Mouse (Mus musculus) cerebellum, adult 11-12 months (tissue): ENCODE results near the gene Rab8a.
"Not testable (repeated sequence)": the region's sequence is repeated elsewhere in the genome, so short reads cannot be mapped to it uniquely, and the experiment has no call there.

Experiments used
- DNase-seq: peaks from one replicate; pipeline ENCODE4 v3.0.0; 2022

The Rab8a gene

DNA sequence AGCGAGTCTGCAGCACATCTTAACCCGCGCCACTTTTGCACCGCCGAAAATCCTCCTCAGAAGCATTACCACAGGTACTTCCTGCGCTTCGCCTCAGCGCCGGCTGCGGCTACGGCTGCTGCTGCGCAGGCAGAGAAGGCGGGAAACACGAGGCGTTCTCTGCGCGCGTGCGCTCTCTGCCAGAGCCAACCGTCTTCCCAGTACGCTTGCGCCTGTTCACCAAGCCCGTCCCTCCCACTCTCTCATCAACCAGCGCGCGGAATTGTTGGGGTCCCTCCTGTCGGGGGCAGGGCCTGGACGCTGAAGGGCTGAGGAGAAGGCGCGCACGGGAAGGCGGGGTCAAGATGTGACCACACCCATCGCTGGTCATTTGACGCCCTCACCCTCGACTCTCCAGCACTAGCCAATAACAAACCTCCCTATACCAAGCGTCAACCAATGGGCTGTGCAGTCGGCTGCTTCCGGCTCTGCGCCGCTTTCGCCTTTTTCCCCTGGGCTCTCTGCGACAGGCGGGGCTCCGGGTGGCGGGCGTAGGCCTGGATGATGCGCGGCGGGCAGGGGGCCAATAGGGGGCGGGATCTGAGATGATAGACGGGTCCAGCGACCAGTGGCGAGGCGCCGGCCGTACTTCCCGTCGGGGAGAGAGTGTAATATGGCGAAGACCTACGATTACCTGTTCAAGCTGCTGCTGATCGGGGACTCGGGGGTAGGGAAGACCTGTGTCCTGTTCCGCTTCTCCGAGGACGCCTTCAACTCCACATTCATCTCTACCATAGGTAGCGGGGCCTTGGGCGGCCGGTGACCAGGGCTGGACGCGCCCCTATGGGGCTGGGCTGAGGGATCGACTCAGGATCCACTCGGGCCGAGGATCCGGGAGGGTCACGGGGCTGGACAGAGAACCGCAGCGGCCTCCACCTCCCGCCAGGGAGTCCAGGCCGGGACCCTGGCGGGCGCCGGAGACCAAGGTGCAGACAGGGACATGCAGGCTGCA is at the start of gene Rab8a:
TSS of gene Rab8a (plus strand) at position 494 of the 991 bp plus-strand sequence.
- DNase-seq: peak; percentile 100

DNA sequence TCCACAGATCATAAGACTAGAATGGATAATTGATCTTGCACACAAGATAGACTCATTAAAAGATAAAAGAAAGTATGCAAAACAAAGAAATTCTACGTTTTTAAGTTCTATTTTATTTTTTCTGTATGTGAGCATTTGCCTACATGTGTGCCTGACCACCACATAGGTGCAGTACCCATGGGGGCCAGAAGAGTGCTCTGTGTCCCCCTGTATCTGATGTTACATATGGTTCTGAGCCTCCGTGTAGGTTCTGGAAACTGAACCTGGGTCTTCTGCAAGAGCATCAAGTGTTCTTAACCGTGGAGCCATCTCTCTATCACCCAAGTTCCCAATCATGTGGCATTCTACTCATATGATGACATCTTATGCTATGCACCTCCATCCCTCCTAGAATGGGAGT is 48.5 kb upstream of the Rab8a start:
- DNase-seq: no peak

DNA sequence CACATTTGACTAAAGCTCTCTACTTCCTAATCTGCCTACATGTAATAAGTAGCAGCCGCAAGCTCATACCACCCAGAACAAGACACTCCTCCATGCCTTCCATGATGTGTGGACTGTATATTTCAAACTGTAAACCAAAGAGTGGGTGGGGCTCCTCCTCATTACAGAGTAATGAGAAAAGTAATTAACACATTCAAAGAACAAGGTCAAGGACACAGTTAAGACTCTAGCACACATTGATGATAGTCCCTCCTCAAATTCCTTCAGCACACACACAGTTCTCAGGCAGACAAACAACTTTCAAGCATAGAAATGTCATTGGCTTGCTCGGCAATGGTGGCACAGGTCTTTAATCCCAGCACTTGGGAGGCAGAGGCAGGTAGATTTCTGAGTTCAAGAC is 45.8 kb upstream of the Rab8a start:
- no peak for DNase-seq

DNA sequence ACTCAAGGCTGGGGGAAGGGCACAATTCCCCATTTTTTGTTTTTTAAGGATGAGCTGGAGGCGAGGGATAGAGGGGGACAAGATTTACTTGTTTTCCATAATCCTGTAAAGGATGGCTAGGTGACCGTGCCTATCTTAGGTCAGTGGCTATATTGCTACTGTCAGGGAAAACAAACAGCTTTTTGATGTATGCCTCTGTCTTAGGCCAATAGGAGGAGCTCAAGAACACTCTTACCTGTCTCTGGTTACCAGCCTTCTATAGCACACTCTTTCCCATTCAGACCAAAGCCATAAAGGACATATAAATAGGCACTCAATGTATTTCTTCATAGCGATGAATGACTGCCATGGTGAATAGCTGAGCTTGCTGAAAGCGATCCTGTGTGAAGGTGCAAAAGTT is 42.4 kb upstream of the Rab8a start:
- DNase-seq: no peak

DNA sequence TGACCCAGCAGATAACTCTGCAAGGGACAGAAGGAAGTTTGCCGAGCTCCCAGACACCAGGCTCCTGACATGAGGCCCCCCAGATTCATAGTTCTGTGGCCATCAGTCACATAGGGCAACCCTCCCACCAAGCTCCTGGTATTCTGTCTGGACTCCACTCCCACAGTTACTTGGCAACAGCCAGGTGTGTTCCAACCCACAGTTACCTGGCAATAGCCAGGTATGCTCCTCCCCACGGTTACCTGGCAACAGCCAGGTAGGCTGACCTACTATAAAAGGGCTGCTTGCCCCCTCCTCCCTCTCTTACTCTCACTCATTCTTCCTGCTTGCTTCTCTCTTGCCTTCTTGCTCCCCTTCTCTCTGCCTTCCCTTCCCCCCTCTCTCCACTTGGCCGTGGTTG is 39.5 kb upstream of the Rab8a start:
- DNase-seq: not testable (repeated sequence)

DNA sequence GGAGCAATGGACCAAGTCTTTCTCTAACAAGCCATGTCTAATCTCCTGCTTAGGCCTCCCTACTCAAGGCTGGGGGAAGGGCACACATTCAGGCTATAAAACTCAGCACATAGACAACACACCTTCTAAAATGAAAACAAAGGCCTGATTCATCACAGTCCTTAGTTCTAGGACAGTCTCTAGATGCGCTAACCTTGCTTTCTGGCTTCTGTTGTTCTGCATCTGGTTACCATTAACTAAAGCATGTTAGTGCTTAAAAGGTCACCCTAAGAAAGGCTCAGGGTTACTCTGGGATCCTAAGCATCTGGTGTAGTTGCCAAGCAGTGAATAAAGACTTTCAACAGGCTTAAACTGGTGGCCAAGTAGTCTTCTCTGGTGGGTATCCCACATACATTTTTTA is 39.0 kb upstream of the Rab8a start:
- DNase-seq: no peak

DNA sequence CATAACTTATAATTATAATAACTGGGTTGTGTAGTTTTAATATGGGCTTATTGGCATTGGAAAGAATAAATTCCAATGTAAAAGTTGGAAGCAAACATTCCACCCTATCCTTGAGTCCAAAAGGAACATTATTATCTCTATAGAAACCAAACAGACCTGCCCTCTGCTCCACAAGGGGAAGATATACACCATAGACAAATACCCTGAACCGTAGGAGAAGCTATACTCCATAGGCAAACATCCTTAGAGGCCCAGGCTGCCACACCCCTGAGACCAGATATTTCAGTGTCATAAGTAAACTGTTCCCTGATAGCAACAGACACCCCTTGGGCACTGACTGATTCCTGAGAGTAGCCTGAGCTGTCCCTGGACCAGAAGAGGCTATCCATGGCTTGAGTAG is 33.2 kb upstream of the Rab8a start:
- DNase-seq: no peak

DNA sequence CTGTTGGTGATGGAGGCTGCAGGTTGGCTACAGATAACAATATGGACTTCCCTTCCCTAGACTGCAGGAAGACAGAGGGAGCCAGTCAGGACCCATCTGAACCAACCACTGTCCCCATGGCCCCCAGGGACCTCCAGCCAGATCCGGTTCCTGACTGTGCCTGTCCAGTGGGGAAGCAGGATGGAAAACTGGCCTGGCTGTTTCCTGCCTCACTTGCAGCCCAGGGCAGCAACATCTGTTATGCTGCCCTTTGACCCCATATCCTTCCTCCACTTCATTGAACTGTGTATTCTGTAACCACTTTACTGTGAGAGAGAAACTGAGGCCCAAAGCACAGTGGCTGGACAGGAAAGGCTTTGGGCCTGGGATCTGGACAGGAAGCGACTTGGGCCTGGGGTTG is 29.7 kb upstream of the Rab8a start:
- no peak for DNase-seq

DNA sequence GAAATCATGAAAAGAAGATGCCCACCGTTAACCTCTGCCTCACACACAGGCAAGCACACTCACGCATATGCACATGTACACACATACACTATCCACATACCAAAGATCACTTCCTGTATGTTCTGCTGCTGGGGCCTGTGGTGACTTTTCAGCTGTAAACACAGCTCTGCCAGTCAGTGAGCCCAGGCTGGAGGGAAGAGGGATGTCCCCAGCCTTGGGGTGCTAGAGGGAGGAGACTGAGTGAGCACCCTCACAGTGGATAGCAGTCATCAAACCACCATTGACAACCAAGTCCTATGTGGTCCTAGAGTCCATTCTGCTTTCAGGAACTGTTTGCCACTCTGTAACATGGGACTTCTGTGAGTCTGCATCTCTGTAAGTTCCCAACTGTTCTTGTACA is 29.1 kb upstream of the Rab8a start:
- DNase-seq: no peak

DNA sequence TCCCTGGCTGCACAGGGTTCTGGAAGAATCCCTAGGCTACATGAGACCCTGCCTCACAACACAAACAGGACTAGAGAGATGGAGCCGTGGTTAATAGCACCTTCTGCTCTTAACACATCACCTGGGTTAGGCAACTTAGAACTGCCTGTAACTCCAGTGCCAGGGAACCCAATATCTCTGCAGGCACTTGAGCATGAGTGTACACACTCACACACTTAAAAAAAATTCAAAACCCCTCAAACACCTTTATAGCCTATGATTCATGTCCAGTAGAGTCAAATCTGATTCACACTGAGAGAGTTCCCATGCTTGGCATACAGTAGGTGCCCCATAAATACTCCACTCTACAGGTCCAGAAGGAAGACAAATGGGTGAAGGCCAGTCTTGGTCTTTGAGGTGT is 28.6 kb upstream of the Rab8a start:
- no peak for DNase-seq

DNA sequence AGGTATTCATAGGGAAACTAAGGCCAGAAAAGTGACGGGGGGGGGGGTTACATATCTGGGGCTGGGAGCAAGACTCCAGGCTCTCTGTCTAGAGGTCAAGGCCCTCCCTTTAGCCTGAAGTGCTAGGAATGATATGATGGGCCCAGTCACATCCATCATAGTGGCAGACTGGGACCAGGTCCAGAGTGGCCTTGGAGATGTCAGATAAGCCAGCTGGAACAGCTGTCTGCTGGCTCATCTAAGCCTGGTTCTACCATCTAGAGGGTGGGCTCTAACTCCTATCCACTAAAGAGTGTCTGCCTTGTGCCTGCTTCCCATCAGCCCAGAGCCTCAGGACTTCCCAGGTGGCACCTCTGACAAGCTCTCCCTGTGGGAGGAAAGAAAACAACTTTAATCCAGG is 28.1 kb upstream of the Rab8a start:
- no peak for DNase-seq

DNA sequence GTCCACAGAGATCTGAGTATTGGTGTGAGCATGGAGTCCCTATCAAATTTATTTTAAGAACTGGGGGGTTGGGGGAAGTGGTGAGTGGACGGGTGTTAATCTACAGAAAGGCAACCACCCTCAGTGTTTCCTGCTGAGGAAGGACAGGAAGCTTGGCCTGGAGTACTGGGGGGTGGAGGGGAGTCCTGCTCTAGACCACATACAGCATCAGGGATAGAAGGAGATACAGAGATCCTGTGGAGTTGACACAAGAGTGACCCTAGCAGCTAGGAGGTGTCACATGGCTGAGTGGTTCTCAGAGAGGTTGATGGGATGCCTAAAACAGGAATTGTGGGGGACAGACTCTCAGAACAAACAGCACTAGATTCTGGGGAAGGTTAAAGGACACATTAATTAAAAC is 27.5 kb upstream of the Rab8a start:
- no peak for DNase-seq

DNA sequence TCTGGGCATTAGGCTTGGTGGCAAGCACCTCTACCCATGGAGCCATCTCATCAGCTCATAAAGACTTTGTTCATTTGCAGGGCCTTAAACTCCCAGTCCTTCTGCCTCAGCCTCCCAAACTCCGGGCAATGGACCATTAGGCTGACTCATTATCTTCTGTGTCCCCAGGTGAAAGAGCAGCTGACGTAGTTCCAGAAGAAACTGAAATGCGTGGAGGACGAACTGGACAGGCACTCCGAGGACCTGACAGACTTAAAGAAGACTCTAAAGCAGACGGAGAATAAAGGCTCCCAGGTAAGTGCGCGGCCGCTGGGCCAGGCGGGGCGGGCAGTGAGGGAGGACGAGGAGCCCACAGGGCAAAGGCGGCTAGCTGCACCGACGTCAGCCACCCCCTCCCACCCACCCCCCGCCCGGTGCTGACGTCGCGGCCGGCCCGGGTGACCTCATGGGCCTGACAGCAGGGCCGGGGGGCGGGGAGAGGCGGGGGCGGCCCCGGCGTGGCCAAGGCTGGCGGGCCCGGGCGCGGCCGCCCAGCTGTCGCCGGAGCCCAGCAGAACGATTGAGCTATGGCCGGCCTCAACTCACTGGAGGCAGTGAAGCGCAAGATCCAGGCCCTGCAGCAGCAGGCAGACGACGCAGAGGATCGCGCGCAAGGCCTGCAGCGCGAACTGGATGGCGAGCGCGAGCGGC is 26.1 kb upstream of the Rab8a start, which contains the start of gene Tpm4:
TSS of gene Tpm4 (plus strand) at position 220 of the 690 bp plus-strand sequence.
- peak; percentile 67 for DNase-seq

DNA sequence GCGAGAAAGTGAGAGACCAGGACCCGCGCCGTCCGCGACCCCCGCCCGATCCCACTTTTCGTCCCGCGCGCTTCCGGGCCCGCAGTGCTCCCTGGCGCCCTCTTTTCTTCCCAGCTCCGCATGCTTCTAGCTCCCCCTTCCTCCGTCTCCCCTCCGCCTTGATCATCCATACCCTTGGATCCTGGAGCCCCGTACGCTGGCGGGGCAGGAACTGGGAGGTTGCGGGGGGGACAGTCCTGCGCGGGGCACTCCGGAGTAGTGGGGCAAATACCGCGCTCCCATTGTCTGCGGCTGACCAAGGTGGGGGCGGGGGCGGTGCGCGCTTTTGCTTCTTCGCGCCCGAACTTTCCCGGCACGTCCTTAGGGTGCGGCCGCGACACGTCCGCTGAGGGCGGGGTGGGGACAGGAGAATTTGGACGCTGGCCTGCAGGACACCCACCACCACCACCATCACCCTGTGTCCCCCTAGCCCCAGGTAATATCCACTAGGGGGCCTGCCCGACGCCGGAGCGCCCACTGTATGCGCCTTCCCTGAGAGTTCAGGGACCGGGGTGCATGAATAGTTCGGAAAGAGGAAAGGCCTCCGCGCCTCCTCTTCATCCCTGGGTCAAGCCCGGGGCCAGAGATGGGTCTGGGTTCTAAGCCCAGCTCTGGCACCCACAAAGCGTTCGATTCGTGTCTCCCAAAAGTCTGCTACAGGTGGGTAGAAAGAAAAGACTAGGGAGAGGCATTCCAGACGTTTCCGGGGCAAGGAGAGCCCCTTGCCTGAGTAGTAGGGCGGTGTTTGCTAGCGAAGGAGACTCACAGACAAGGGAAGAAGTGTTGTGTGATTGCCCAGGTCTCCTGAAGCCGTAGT is 25.3 kb upstream of the Rab8a start:
- peak; percentile 38 for DNase-seq

DNA sequence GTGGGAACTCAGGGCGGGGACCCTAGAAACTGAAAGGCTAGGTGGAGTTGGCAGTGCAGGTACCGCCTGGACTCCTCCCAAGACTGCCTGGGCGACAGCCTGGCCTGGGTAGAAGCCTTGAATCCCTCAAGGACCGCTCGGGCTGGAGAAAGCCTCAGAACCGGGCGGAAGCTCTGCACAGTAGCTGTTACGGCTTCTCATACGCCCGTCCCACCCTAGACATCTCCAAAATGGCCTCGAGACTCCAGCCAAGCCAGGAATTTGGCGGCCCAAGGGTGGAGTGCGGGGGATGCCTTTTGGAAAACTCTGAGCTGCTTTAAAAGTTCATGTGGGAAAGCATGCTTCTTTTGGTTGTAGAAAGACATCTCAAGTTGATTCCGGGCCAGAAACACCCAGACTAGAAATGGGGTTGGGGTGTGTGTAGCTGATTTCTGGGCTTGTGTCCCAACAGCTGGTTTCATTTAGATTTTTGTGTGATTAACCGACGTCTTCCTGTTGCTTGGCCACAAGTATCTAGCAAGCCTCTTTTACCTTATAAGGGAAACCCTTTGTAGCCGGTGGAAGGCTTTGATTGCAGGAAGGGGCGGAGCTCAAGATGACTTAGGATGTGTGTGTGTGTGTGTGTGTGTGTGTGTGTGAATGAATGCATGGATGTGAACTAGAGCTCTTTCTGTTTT is 24.6 kb upstream of the Rab8a start:
- DNase-seq: peak; percentile 46

DNA sequence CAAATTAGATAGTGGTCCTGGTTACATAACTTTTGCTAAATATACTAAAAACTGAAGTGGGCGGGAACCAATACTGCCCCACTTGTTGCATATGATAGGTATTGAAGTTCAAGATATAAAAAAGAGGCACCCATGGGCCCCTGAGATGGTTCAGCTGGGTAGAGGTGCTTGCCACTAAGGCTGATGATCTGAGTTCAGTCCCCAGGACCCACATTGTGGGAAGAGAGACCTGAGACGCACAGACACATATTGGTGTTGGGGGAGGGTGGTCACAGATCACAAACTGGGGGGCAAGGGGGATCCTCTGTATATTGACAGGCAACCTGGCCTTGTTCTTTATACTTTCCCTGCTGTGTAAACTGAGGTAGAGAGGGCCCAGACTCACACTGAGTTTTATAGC is 23.6 kb upstream of the Rab8a start:
- no peak for DNase-seq

DNA sequence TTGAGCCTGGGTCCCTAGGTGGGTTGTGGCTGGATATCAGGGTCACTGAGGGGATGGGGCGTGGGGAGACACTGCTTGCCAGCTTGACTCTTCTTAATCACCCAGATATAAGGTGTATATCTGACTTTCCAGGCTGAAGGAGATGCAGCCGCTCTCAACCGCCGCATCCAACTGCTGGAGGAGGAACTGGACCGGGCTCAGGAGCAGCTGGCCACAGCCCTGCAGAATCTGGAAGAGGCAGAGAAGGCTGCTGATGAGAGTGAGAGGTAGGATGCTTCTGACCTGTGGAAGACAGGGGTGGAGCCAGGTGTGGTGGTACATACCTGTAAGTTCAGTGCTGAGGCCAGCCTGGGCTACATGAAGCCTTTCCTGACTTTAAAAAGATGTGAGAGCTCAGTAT is 22.5 kb upstream of the Rab8a start:
- no peak for DNase-seq

DNA sequence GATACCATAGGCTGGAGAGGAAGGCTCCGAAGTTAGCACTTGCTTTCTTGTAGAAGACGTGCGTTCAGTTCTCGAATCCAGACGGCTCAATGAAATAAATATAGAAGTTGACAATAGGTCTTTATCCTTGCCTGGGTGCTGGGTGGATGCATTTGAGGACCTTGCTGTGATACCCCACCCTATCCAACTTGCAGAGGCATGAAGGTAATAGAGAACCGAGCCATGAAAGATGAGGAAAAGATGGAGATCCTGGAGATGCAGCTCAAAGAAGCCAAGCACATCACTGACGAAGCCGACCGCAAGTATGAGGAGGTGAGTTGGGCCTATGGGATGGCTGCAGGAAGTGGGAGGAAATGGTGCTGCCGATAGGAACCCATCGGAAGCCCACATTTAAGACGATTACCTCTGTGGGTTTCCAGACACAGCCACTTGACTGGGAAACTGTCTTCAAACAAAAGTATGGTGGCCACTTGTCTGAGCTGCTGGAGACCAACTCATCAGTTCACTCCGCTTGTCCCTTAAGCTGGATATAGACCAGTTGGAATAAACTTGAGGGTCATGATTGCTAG is 17.7 kb upstream of the Rab8a start:
- no peak for DNase-seq

DNA sequence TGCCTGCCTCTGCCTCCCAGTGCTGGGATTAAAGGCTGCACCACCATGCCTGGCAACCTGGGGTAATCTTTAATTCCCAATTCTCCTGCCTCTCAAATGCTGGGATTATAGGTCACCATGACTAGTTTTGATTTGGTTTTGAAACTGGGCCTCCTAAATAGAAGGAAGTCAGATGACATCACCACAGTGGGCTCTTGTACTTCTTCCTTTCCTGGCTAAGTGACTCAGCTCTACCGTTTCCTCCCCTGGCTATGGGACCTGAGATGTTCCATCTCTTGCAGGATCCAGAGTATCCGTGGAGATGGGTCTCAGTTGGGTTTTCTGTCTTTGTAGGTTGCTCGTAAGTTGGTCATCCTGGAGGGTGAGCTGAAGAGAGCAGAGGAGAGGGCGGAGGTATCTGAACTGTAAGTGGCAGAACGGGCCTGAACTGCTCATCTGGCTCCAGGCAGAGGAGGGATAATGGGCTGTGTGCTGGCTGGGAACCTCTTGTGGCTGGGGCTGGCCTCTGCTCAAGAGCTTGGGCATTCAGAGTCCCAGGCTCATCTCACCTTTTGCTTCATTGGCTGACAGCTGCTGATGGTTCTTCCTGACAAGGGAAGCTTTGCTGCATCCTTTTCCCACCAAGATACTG is 16.5 kb upstream of the Rab8a start:
- no peak for DNase-seq

DNA sequence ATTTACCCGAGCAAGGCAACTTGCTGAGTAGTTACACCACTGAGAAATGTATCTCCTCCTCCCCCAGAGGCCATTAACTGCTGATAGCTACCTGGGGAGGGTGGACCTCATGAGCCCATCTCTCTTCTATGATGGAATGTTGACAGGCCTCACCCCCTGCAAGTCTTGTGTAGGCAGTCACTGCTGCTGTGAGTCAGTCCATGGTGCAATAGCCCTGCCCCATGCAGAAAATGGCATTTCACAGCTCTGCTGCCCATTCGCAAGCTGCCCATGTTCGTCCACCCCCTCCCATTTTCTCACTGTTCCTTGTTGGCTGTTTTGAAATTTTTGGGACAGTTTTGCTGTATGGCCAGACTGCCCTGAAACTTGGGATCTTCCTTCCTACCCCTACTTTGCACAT is 15.5 kb upstream of the Rab8a start:
- no peak for DNase-seq

DNA sequence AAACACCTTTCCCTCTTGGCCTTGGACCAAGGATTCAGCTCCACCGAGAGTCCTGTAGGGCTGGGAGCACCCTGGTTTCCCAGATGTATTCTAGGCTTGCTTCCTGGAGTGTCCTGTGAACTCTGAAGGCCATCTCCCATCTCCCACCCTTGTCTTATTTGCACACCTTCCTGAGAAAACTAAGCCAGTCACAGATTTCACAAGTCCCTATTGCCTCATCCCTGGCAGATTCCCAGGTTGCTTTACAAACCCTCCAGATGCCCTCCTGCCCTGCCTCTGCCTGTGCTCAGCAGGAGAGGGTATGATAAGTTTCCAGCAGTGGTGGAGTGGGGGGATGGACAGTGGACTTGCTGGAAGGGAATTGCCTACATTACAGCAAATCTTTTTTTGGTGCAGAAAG is 14.9 kb upstream of the Rab8a start:
- no peak for DNase-seq

DNA sequence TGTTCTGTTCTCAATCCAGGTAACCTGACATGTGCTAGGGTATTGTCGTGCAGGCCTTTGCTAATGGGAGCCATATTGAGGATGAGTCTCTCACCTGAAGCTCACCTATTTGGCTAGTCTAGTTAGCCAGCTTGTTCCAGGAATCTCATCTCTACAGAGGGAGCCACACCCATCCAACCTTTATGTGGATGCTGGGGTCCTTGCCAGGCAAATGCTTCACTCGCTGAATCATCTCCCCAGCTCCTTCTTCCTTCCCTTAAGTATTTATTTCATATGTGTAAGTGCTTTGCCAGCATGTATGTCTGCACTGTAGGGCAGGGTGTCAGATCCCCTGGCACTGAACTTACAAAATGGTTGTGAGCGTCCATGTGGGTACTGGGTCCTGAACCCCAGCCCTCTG is 14.4 kb upstream of the Rab8a start:
- no peak for DNase-seq
